Comparison of ENCODE assay signal across 11 mouse cellular contexts in the genomic region with DNA sequence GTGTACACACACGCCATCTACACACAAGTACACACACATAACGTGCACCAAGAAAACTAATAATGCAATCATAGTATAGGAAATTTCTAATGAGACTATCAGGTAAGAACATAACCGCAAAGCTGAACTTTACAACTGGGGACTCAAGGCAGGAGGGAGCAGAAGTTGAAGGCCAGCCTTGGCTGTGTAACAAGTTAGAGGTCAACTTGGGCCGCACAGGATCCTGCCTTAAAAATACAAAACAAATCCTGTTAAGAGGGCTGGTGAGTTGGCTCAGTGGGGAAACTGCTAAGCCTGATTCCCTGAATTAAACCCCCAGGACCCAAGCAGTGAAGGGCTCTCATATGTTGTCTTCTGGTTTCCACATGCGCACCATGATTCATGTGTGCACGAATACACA.
"Had no signal": no experiment of that assay in that cellular context is flagged by ENCODE, and none has a peak within 500 bp of the region (broad histone marks: within the 10 kb centered on the region; RNA-seq: fewer than 3 reads in every experiment).

No protein-coding gene starts in this region.

- H3K4me3 ChIP-seq: kidney, embryonic 15.5 days; limb, embryonic 13.5 days; liver, embryonic 13.5 days; midbrain, embryonic 13.5 days; neural tube, embryonic 15.5 days had no signal

- DNase-seq: kidney, adult 2 months; kidney, postnatal 14 days; layer of hippocampus, postnatal 36 days; liver, embryonic 13.5 days; lung, adult 18-20 months; spleen, adult 18-20 months; thymus, postnatal 4 days had no signal

- H3K9me3 ChIP-seq: kidney, embryonic 15.5 days; limb, embryonic 13.5 days; liver, embryonic 13.5 days; midbrain, embryonic 13.5 days; neural tube, embryonic 15.5 days had no signal

- H3K9ac ChIP-seq: kidney, embryonic 15.5 days; limb, embryonic 13.5 days; liver, embryonic 13.5 days; midbrain, embryonic 13.5 days; neural tube, embryonic 15.5 days had no signal

- H3K27me3 ChIP-seq: kidney, embryonic 15.5 days; limb, embryonic 13.5 days; midbrain, embryonic 13.5 days; neural tube, embryonic 15.5 days had no signal

- H3K4me2 ChIP-seq: kidney, embryonic 15.5 days; limb, embryonic 13.5 days; liver, embryonic 13.5 days; midbrain, embryonic 13.5 days; neural tube, embryonic 15.5 days had no signal

- ATAC-seq: midbrain, embryonic 13.5 days had no signal

- H3K4me1 ChIP-seq: midbrain, embryonic 13.5 days had no signal

- H3K27ac ChIP-seq: midbrain, embryonic 13.5 days; neural tube, embryonic 15.5 days had no signal
